Mouse (Mus musculus) layer of hippocampus, adult 2 months (tissue): Measurements from ENCODE around the gene Wdr83os. TPM values are rescaled to one million over a fixed set of nuclear protein-coding genes. Genes with fewer than 3 reads are reported as not detected.
"Not testable (repeated sequence)": the region's sequence is repeated elsewhere in the genome, so short reads cannot be mapped to it uniquely, and the experiment has no call there.

ENCODE experiments used
- DNase-seq, 2 experiments: peaks; one replicate each; pipeline ENCODE4 v3.0.0; 2022; ENCODE audit warnings: low spot score in 2 of 2
- H3K27ac ChIP-seq: fragments of 200-600 bp; 2 replicates; pipeline ENCODE4 v1.8.1; 2022
- H3K4me3 ChIP-seq: fragments of 200-600 bp; 2 replicates; pipeline ENCODE4 v1.8.1; 2022; ENCODE audit warnings: mild to moderate bottlenecking
- CTCF ChIP-seq: fragments of 200-600 bp; conservative IDR thresholded peaks from 2 replicates; pipeline ENCODE4 v1.8.1; 2022; ENCODE audit warnings: antibody characterized with exemption, mild to moderate bottlenecking, moderate library complexity
- microRNA-seq, 2 experiments: library from miRNA; unstranded; fragments of <30 nt; microRNA quantifications; one replicate each; pipeline ENCODE4 v1.2.0; 2021
- total RNA-seq, 2 experiments: library from RNA; stranded (reverse); gene quantifications; 2 replicates each; pipeline ENCODE4 v1.2.3; 2021

Gene Wdr83os
- total RNA-seq, 2 experiments from 2014 or later: 60.8 to 66.3 TPM

- Histone ChIP-seq H3K4me3 (no peak overlapping the region), H3K27ac (no peak overlapping the region)
- no peak for DNase-seq
- TF ChIP-seq CTCF: no peak
Measured at GRCm38 (mm10) chr8:85100076-85100665, 19.6 kb downstream of the Wdr83os start.

- Histone ChIP-seq H3K4me3 (no peak overlapping the region), H3K27ac (no peak overlapping the region)
- no peak for TF ChIP-seq CTCF
- DNase-seq: no peak
Measured at GRCm38 (mm10) chr8:85113241-85113640, 32.7 kb downstream of the Wdr83os start.

- H3K27ac ChIP-seq: no peak overlapping the region
- no peak overlapping the region for H3K4me3 ChIP-seq
- no peak for TF ChIP-seq CTCF
- no peak for DNase-seq
Measured at GRCm38 (mm10) chr8:85115501-85115900, 35.0 kb downstream of the Wdr83os start.

- H3K27ac ChIP-seq: no peak overlapping the region
- H3K4me3 ChIP-seq: no peak overlapping the region
- TF ChIP-seq CTCF: no peak
- DNase-seq: no peak
Measured at GRCm38 (mm10) chr8:85116984-85117383, 36.4 kb downstream of the Wdr83os start.

DNA sequence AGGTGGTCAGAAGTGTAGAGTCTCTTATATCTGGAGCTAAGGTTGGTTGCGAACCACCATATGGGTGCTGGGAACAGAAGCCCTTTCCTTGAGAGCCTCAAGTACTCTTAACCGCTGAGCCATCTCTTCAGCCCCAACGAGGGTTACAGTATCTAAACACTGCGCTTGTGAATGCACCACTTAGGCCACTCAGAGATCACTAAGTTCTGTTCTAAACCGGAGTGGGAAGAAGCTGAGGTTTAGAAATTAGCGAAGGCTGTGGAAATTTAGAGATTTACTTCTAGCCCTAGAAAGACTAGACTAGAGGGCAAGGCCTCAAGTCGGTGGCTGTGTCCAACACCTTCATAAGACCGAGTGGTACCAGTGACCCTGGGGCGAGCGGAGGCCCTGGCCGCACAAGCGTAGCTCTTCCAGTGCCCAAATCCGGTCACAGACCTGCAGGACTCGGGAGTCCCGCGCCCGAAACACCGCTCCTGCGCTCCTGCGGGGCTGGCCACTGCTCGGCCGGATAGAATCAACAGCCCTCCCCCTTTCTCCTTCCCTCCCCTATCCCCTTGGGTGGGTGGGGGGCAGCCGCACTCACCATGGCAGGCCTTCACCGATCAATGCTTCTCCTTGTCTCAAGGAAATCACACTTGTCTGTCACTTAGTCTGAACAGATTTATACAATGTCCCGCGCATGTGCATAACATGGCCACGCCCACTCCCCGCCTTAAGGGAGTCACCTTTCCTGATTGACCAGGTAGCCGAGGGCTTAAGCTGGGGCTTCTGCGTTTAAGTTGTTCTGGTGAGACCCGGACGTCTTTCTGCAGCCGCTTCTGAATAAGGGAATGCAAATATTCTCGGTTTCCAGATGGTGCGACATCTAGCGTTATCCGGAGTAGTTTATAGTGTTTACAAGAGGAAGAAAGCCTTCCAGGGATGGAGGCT, 38.8 kb downstream of the Wdr83os start:
- peak overlapping the region; percentile 84 for H3K4me3 ChIP-seq
- DNase-seq: peak; percentile 66 to 76
- H3K27ac ChIP-seq: peak overlapping the region; percentile 73
- TF ChIP-seq CTCF: peak; percentile 68

DNA sequence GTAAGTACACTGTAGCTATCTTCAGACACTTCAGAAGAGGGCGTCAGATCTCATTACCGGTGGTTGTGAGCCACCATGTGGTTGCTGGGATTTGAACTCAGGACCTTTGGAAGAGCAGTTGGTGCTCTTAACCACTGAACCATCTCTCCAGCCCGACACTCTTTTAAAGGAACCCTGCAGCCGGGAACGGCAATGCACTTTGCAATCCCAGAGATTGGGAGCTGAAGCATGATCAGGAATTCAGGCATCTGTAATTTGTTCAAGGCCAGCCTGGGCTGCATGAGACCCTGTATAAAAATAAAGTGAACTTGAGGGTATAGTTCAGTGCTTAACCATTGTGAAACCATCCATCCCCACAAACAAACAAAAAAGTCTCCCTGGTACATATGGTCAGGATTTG, 39.7 kb downstream of the Wdr83os start:
- not testable (repeated sequence) for H3K27ac ChIP-seq, DNase-seq, H3K4me3 ChIP-seq

GRCm38 (mm10) chr8:85122995-85123394, 42.5 kb downstream of the Wdr83os start, which contains the start of gene Zfp791:
TSS of gene Zfp791 (minus strand) at chr8:85123095.
- Histone ChIP-seq H3K27ac (no peak within 1 kb of the TSS), H3K4me3 (no peak within 1 kb of the TSS)
- no peak for TF ChIP-seq CTCF
- DNase-seq: no peak

- DNase-seq: no peak
- H3K27ac ChIP-seq: no peak overlapping the region
- no peak for TF ChIP-seq CTCF
- no peak overlapping the region for H3K4me3 ChIP-seq
Measured at GRCm38 (mm10) chr8:85123691-85124090, 43.2 kb downstream of the Wdr83os start.

Small RNA genes within 50 kb of the gene (microRNA-seq; reads per million reads assigned to microRNA genes)
- gene Gm23388: 0.18 to 0.32 reads per million in 2 experiments
- gene Mir7070: 2.6 reads per million in 2 experiments

Other genes with a start within 250 kb of the Wdr83os start
- gene Gadd45gip1, start 249.2 kb upstream of the Wdr83os start, total RNA-seq: 10 to 100 TPM; 23.3 to 26.1 TPM
- gene Rad23a, start 240.1 kb upstream of the Wdr83os start, total RNA-seq: 10 to 100 TPM; 63.4 to 75.9 TPM
- 100 to 1,000 TPM; 457 to 504 TPM for gene Calr, start 233.8 kb upstream of the Wdr83os start, total RNA-seq
- 10 to 100 TPM; 49.7 to 58.0 TPM for gene Farsa, start 223.8 kb upstream of the Wdr83os start, total RNA-seq
- gene Syce2, start 208.6 kb upstream of the Wdr83os start, total RNA-seq: 10 to 100 TPM; 17.6 to 19.8 TPM
- 10 to 100 TPM; 37.5 to 41.2 TPM for gene Gcdh, start 186.8 kb upstream of the Wdr83os start, total RNA-seq
- gene Klf1, start 178.8 kb upstream of the Wdr83os start, total RNA-seq: not detected
- 1 to 10 TPM; 3.9 to 5.7 TPM for gene Dnase2a, start 172.2 kb upstream of the Wdr83os start, total RNA-seq
- gene Mast1, start 143.4 kb upstream of the Wdr83os start, total RNA-seq: 10 to 100 TPM; 78.9 to 85.5 TPM
- gene Rtbdn, start 133.7 kb upstream of the Wdr83os start, total RNA-seq: 1 to 10 TPM; 1.1 TPM
- not detected for gene Gm49661, start 111.3 kb upstream of the Wdr83os start, total RNA-seq
- 100 to 1,000 TPM; 323 to 345 TPM for gene Prdx2, start 111.2 kb upstream of the Wdr83os start, total RNA-seq
- 10 to 100 TPM; 43.0 to 46.9 TPM for gene Rnaseh2a, start 111.0 kb upstream of the Wdr83os start, total RNA-seq
- 10 to 100 TPM; 57.7 to 63.0 TPM for gene Junb, start 102.0 kb upstream of the Wdr83os start, total RNA-seq
- gene Hook2, start 90.1 kb upstream of the Wdr83os start, total RNA-seq: 1 to 10 TPM; 9.2 to 10.0 TPM
- not detected for gene Best2, start 66.2 kb upstream of the Wdr83os start, total RNA-seq
- gene Asna1, start 55.5 kb upstream of the Wdr83os start, total RNA-seq: 100 to 1,000 TPM; 119 to 122 TPM
- gene Trir, start 53.9 kb upstream of the Wdr83os start, total RNA-seq: 100 to 1,000 TPM; 125 to 136 TPM
- gene Tnpo2, start 43.8 kb upstream of the Wdr83os start, total RNA-seq: 100 to 1,000 TPM; 170 to 175 TPM
- 10 to 100 TPM; 22.6 to 23.5 TPM for gene Fbxw9, start 20.7 kb upstream of the Wdr83os start, total RNA-seq
- gene Gm5741, start 12.8 kb upstream of the Wdr83os start, total RNA-seq: not detected
- gene Dhps, start 9.0 kb upstream of the Wdr83os start, total RNA-seq: 10 to 100 TPM; 63.4 to 70.6 TPM
- gene Wdr83, start 566 bp downstream of the Wdr83os start, total RNA-seq: 10 to 100 TPM; 26.7 to 29.0 TPM
- gene Man2b1, start 2.5 kb downstream of the Wdr83os start, total RNA-seq: 10 to 100 TPM; 32.9 to 37.5 TPM
- gene Zfp791, start 42.4 kb downstream of the Wdr83os start, total RNA-seq: 1 to 10 TPM; 7.8 to 8.6 TPM
- gene Cks1brt, start 71.2 kb downstream of the Wdr83os start, total RNA-seq: not detected
- gene Olfr371, start 145.2 kb downstream of the Wdr83os start, total RNA-seq: not detected
- 10 to 100 TPM; 30.4 to 30.6 TPM for gene Orc6, start 218.9 kb downstream of the Wdr83os start, total RNA-seq
- 100 to 1,000 TPM; 127 TPM for gene Vps35, start 219.1 kb downstream of the Wdr83os start, total RNA-seq